Mouse (Mus musculus) hindbrain, embryonic 15.5 days (tissue): ENCODE measurements around the gene Akr1c13. TPM values are rescaled to one million over a fixed set of nuclear protein-coding genes. Genes with fewer than 3 reads are reported as not detected.

Source experiments
- polyA plus RNA-seq: library from polyadenylated mRNA; unstranded; fragments of >200 nt; fragmentation: Nextera tagmentation; extraction: Ambion mirVana; gene quantifications from 2 replicates; pipeline ENCODE4 v1.2.1, GENCODE M21; 2015

The Akr1c13 gene
- polyA plus RNA-seq, 1 experiment from 2014 or later, result 3.7 TPM

Other genes starting within 250 kb of the Akr1c13 start
- 0.14 TPM in 1 of 2 replicates, not detected in the other for gene Ucn3, start 245.8 kb upstream of the Akr1c13 start, polyA plus RNA-seq
- gene Akr1c14, start 142.1 kb upstream of the Akr1c13 start, polyA plus RNA-seq, result 0.75 and 0.92 TPM in 2 replicates
- not detected in 2 replicates for gene Akr1c18, start 40.5 kb upstream of the Akr1c13 start, polyA plus RNA-seq
- 7.1 and 7.5 TPM in 2 replicates for gene Akr1c19, start 37.5 kb downstream of the Akr1c13 start, polyA plus RNA-seq
- gene Akr1c12, start 88.3 kb downstream of the Akr1c13 start, polyA plus RNA-seq, result 0.22 and 0.25 TPM in 2 replicates
- gene Akr1c6, start 243.2 kb downstream of the Akr1c13 start, polyA plus RNA-seq, result not detected in 2 replicates